Mouse (Mus musculus) hindbrain, embryonic 13.5 days (tissue): ENCODE results near the gene Gm18596. TPM values are rescaled to one million over a fixed set of nuclear protein-coding genes. Genes with fewer than 3 reads are reported as not detected.

Experiments used
- ATAC-seq: fragments of 200-750 bp; cut with Nextera tagmentation; 2 replicates; pipeline ENCODE4 v1.8.0; 2017; ENCODE audit warnings: moderate TSS enrichment; ENCODE audit not compliant: low FRiP score
- H3K27ac ChIP-seq: fragments of 300-500 bp; sonication (generic); 2 replicates; pipeline ENCODE4 v1.5.1; 2015; ENCODE audit warnings: inconsistent platforms, mild to moderate bottlenecking, moderate library complexity
- H3K27me3 ChIP-seq: fragments of 300-500 bp; sonication (generic); 2 replicates; pipeline ENCODE4 v1.6.1; 2015; ENCODE audit warnings: mild to moderate bottlenecking, inconsistent platforms
- H3K36me3 ChIP-seq: fragments of 300-500 bp; sonication (generic); 2 replicates; pipeline ENCODE4 v1.6.1; 2015; ENCODE audit warnings: mild to moderate bottlenecking, inconsistent platforms
- H3K4me1 ChIP-seq: fragments of 300-500 bp; sonication (generic); replicated peaks from 2 replicates; pipeline ENCODE4 v1.6.1; 2015; ENCODE audit warnings: inconsistent platforms
- H3K4me2 ChIP-seq: fragments of 300-500 bp; sonication (generic); 2 replicates; pipeline ENCODE4 v1.6.1; 2015; ENCODE audit warnings: inconsistent platforms, mild to moderate bottlenecking, moderate library complexity
- H3K4me3 ChIP-seq: fragments of 300-500 bp; sonication (generic); 2 replicates; pipeline ENCODE4 v1.5.1; 2015; ENCODE audit warnings: mild to moderate bottlenecking, inconsistent platforms
- H3K9ac ChIP-seq: fragments of 300-500 bp; sonication (generic); 2 replicates; pipeline ENCODE4 v1.6.1; 2015; ENCODE audit warnings: mild to moderate bottlenecking, inconsistent platforms
- H3K9me3 ChIP-seq: fragments of 300-500 bp; sonication (generic); 2 replicates; pipeline ENCODE4 v1.6.1; 2016; ENCODE audit warnings: inconsistent platforms
- WGBS: fragments of 180-500 bp; shearing (Covaris S2); methylation state at CpG from one replicate; pipeline ENCODE4 v1.1.7; 2015; 5-methylcytosine and 5-hydroxymethylcytosine counted together
- polyA plus RNA-seq: library from polyadenylated mRNA; unstranded; fragments of >200 nt; fragmentation: Nextera tagmentation; extraction: Ambion mirVana; gene quantifications from 2 replicates; pipeline ENCODE4 v1.2.1, GENCODE M21; 2015

Gene Gm18596
- polyA plus RNA-seq, 1 experiment from 2014 or later: not detected

DNA sequence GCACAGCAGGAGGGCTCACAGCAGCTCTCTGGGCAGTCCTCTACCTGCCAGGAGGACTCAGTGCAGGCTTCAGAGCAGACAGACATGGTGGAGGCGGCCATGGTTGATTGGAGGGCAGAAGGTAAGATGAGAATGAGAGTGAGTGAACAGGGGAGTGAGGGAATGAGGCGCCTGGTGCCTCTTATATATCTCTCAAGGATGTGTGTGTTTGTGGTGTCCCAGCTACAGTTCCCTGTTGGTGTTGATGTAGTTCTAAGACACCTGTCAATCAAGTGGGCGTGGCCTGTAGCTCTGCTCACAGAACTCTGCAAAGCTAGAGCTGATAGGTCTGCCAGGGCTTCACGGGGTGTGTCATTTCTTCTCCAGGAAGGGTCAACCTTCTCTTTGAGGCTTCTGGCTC, 45.3 kb downstream of the Gm18596 start, which contains the start of gene Gm9508:
Gm9508 (minus strand) TSS at position 101 of the 400 bp plus-strand sequence.
- no peaks in the 10 kb centered on the region for H3K36me3 ChIP-seq
- no peak for ATAC-seq
- H3K4me2 ChIP-seq: no peak within 1 kb of the TSS
- no peaks in the 10 kb centered on the region for H3K9me3 ChIP-seq
- no peaks in the 10 kb centered on the region for H3K27me3 ChIP-seq
- WGBS: 42% methylated on average over 4 of the region's 4 CpGs
- no peaks in the 10 kb centered on the region for H3K4me1 ChIP-seq
- H3K27ac ChIP-seq: no peak within 1 kb of the TSS
- H3K9ac ChIP-seq: no peak within 1 kb of the TSS
- H3K4me3 ChIP-seq: no peak within 1 kb of the TSS

Other genes with a start within 250 kb of the Gm18596 start
- 41.2 and 41.8 TPM in 2 replicates for gene Fam207a, start 226.9 kb downstream of the Gm18596 start, polyA plus RNA-seq
- 0.67 and 0.90 TPM in 2 replicates for gene Itgb2, start 212.4 kb downstream of the Gm18596 start, polyA plus RNA-seq
- gene Pttg1ip, start 160.9 kb downstream of the Gm18596 start, polyA plus RNA-seq: 69.0 and 71.9 TPM in 2 replicates
- 271 and 274 TPM in 2 replicates for gene Sumo3, start 136.5 kb downstream of the Gm18596 start, polyA plus RNA-seq
- gene Gm49325, start 136.4 kb downstream of the Gm18596 start, polyA plus RNA-seq: 2.1 and 3.4 TPM in 2 replicates
- gene Ube2g2, start 120.4 kb downstream of the Gm18596 start, polyA plus RNA-seq: 94.5 and 95.0 TPM in 2 replicates
- 0.74 and 0.82 TPM in 2 replicates for gene Tspear, start 56.1 kb downstream of the Gm18596 start, polyA plus RNA-seq
- gene Gm19402, start 51.9 kb downstream of the Gm18596 start, polyA plus RNA-seq: not detected in 2 replicates
- gene Gm9508, start 45.4 kb downstream of the Gm18596 start, polyA plus RNA-seq: not detected in 2 replicates
- gene Gm10272, start 36.0 kb downstream of the Gm18596 start, polyA plus RNA-seq: not detected in 2 replicates
- gene Gm10024, start 31.2 kb downstream of the Gm18596 start, polyA plus RNA-seq: not detected in 2 replicates
- not detected in 2 replicates for gene Gm10142, start 26.8 kb downstream of the Gm18596 start, polyA plus RNA-seq
- gene Krtap12-1, start 22.0 kb downstream of the Gm18596 start, polyA plus RNA-seq: not detected in 2 replicates
- gene Gm10100, start 16.2 kb downstream of the Gm18596 start, polyA plus RNA-seq: not detected in 2 replicates
- gene Gm9736, start 8.7 kb upstream of the Gm18596 start, polyA plus RNA-seq: not detected in 2 replicates
- gene Gm3233, start 17.0 kb upstream of the Gm18596 start, polyA plus RNA-seq: not detected in 2 replicates
- not detected in 2 replicates for gene Gm3238, start 28.7 kb upstream of the Gm18596 start, polyA plus RNA-seq
- gene Gm7138, start 34.3 kb upstream of the Gm18596 start, polyA plus RNA-seq: not detected in 2 replicates
- not detected in 2 replicates for gene Gm3250, start 39.9 kb upstream of the Gm18596 start, polyA plus RNA-seq
- not detected in 2 replicates for gene Gm7137, start 45.6 kb upstream of the Gm18596 start, polyA plus RNA-seq
- not detected in 2 replicates for gene Gm9639, start 52.4 kb upstream of the Gm18596 start, polyA plus RNA-seq
- gene Gm19668, start 56.5 kb upstream of the Gm18596 start, polyA plus RNA-seq: not detected in 2 replicates
- gene Gm9507, start 69.2 kb upstream of the Gm18596 start, polyA plus RNA-seq: not detected in 2 replicates
- not detected in 2 replicates for gene Gm2696, start 72.0 kb upstream of the Gm18596 start, polyA plus RNA-seq
- gene Krtap10-4, start 84.5 kb upstream of the Gm18596 start, polyA plus RNA-seq: not detected in 2 replicates
- not detected in 2 replicates for gene Krtap10-10, start 93.3 kb upstream of the Gm18596 start, polyA plus RNA-seq
- not detected in 2 replicates for gene Gm36176, start 104.2 kb upstream of the Gm18596 start, polyA plus RNA-seq
- gene Gm10318, start 110.2 kb upstream of the Gm18596 start, polyA plus RNA-seq: not detected in 2 replicates
- not detected in 2 replicates for gene Gm3285, start 119.3 kb upstream of the Gm18596 start, polyA plus RNA-seq
- 12.5 and 14.0 TPM in 2 replicates for gene Lrrc3, start 159.9 kb upstream of the Gm18596 start, polyA plus RNA-seq
- gene Trpm2, start 227.9 kb upstream of the Gm18596 start, polyA plus RNA-seq: 3.0 and 3.9 TPM in 2 replicates
- gene 1810043G02Rik, start 235.9 kb upstream of the Gm18596 start, polyA plus RNA-seq: 38.1 and 40.5 TPM in 2 replicates